Mouse (Mus musculus) embryonic fibroblast, embryonic 13.5 days (primary cell): ENCODE data around the gene Tstd1.

ENCODE experiments used
- CTCF ChIP-seq: IDR thresholded peaks from 2 replicates; pipeline ENCODE4 v1.5.1; 2011; ENCODE audit warnings: mild to moderate bottlenecking, control low read depth, low read length, moderate library complexity, borderline replicate concordance; ENCODE audit not compliant: insufficient read depth
- POLR2A ChIP-seq: IDR thresholded peaks from 2 replicates; pipeline ENCODE4 v1.6.1; 2011; ENCODE audit warnings: low read depth, mild to moderate bottlenecking, control low read depth, low read length, moderate library complexity

- TF ChIP-seq CTCF, result no peak
- TF ChIP-seq POLR2A, result no peak
Measured at GRCm38 (mm10) chr1:171432158-171432557, 13.5 kb downstream of the Tstd1 start.
